Mouse (Mus musculus) forebrain, embryonic 12.5 days (tissue): ENCODE measurements around the gene Eml4. TPM values are rescaled to one million over a fixed set of nuclear protein-coding genes. Genes with fewer than 3 reads are reported as not detected.

ENCODE experiments used
- ATAC-seq: fragments of 200-750 bp; cut with Nextera tagmentation; 2 replicates; pipeline ENCODE4 v1.8.0; 2017; ENCODE audit warnings: moderate TSS enrichment; ENCODE audit not compliant: low FRiP score
- H3K27ac ChIP-seq: fragments of 300-500 bp; sonication (generic); 2 replicates; pipeline ENCODE4 v1.5.1; 2016; ENCODE audit warnings: mild to moderate bottlenecking
- H3K27me3 ChIP-seq: fragments of 300-500 bp; sonication (generic); 2 replicates; pipeline ENCODE4 v1.6.1; 2016; ENCODE audit warnings: mild to moderate bottlenecking
- H3K36me3 ChIP-seq: fragments of 300-500 bp; sonication (generic); replicated peaks from 2 replicates; pipeline ENCODE4 v1.6.1; 2016; ENCODE audit warnings: mild to moderate bottlenecking
- H3K4me1 ChIP-seq: fragments of 300-500 bp; sonication (generic); 2 replicates; pipeline ENCODE4 v1.6.1; 2016
- H3K4me2 ChIP-seq: fragments of 300-500 bp; sonication (generic); 2 replicates; pipeline ENCODE4 v1.6.1; 2016; ENCODE audit warnings: mild to moderate bottlenecking, moderate library complexity
- H3K4me3 ChIP-seq: fragments of 300-500 bp; sonication (generic); replicated peaks from 2 replicates; pipeline ENCODE4 v1.5.1; 2016; ENCODE audit warnings: mild to moderate bottlenecking
- H3K9ac ChIP-seq: fragments of 300-500 bp; sonication (generic); 2 replicates; pipeline ENCODE4 v1.6.1; 2016; ENCODE audit warnings: mild to moderate bottlenecking
- H3K9me3 ChIP-seq: fragments of 300-500 bp; sonication (generic); 2 replicates; pipeline ENCODE4 v1.6.1; 2016
- WGBS: fragments of 180-500 bp; shearing (Covaris S2); methylation state at CpG from one replicate; pipeline ENCODE4 v1.1.7; 2016; 5-methylcytosine and 5-hydroxymethylcytosine counted together
- polyA plus RNA-seq: library from polyadenylated mRNA; unstranded; fragments of >200 nt; fragmentation: Nextera tagmentation; extraction: Ambion mirVana; gene quantifications from 2 replicates; pipeline ENCODE4 v1.2.1, GENCODE M21; 2016

Eml4 gene
- polyA plus RNA-seq, 1 experiment from 2014 or later, result 46.6 TPM

- Histone ChIP-seq H3K4me2 (no peak overlapping the region), H3K27me3 (no peaks in the 10 kb centered on the region), H3K9ac (no peak overlapping the region), H3K4me1 (no peaks in the 10 kb centered on the region), H3K9me3 (no peaks in the 10 kb centered on the region), H3K4me3 (no peak overlapping the region), H3K36me3 (peaks cover 22% of the 10 kb centered on the region), H3K27ac (no peak overlapping the region)
- no peak for ATAC-seq
- WGBS, result 82% methylated on average over 4 of the region's 4 CpGs
Measured at GRCm38 (mm10) chr17:83430607-83431006, 79.9 kb downstream of the Eml4 start.

GRCm38 (mm10) chr17:83443406-83443805 is 92.7 kb downstream of the Eml4 start:
- no peak for ATAC-seq
- no peaks in the 10 kb centered on the region for H3K27me3 ChIP-seq
- 93% methylated on average over 4 of the region's 4 CpGs for WGBS
- H3K9ac ChIP-seq, result no peak overlapping the region
- no peak overlapping the region for H3K27ac ChIP-seq
- H3K4me1 ChIP-seq, result no peaks in the 10 kb centered on the region
- H3K36me3 ChIP-seq, result peaks cover 25% of the 10 kb centered on the region
- H3K9me3 ChIP-seq, result no peaks in the 10 kb centered on the region
- H3K4me2 ChIP-seq, result no peak overlapping the region
- no peak overlapping the region for H3K4me3 ChIP-seq

- ATAC-seq, result no peak
- Histone ChIP-seq H3K27ac (no peak overlapping the region), H3K4me2 (no peak overlapping the region), H3K9me3 (no peaks in the 10 kb centered on the region), H3K27me3 (no peaks in the 10 kb centered on the region), H3K36me3 (peaks cover 38% of the 10 kb centered on the region), H3K4me3 (no peak overlapping the region), H3K4me1 (no peaks in the 10 kb centered on the region), H3K9ac (no peak overlapping the region)
- WGBS, result 85% methylated on average over 2 of the region's 2 CpGs
Measured at GRCm38 (mm10) chr17:83449583-83449982, 98.9 kb downstream of the Eml4 start.

- Histone ChIP-seq H3K27ac (no peak overlapping the region), H3K27me3 (no peaks in the 10 kb centered on the region), H3K4me1 (no peaks in the 10 kb centered on the region), H3K4me3 (no peak overlapping the region), H3K4me2 (no peak overlapping the region), H3K36me3 (peaks cover 54% of the 10 kb centered on the region), H3K9ac (no peak overlapping the region), H3K9me3 (no peaks in the 10 kb centered on the region)
- ATAC-seq, result no peak
- 95% methylated on average over 8 of the region's 8 CpGs for WGBS
Measured at GRCm38 (mm10) chr17:83451367-83451766, 100.6 kb downstream of the Eml4 start.

- Histone ChIP-seq H3K9me3 (no peaks in the 10 kb centered on the region), H3K27ac (no peak overlapping the region), H3K4me2 (no peak overlapping the region), H3K4me1 (no peaks in the 10 kb centered on the region), H3K9ac (no peak overlapping the region), H3K4me3 (no peak overlapping the region), H3K36me3 (peaks cover 56% of the 10 kb centered on the region), H3K27me3 (no peaks in the 10 kb centered on the region)
- 99% methylated on average over 3 of the region's 3 CpGs for WGBS
- no peak for ATAC-seq
Measured at GRCm38 (mm10) chr17:83451796-83452195, 101.1 kb downstream of the Eml4 start.

- Histone ChIP-seq H3K4me3 (no peak overlapping the region), H3K9ac (no peak overlapping the region), H3K27ac (no peak overlapping the region), H3K27me3 (no peaks in the 10 kb centered on the region), H3K4me2 (no peak overlapping the region), H3K36me3 (peaks cover 56% of the 10 kb centered on the region), H3K9me3 (no peaks in the 10 kb centered on the region), H3K4me1 (no peaks in the 10 kb centered on the region)
- no peak for ATAC-seq
- WGBS, result 89% methylated on average over 8 of the region's 8 CpGs
Measured at GRCm38 (mm10) chr17:83452451-83452850, 101.7 kb downstream of the Eml4 start.

- no peak for ATAC-seq
- H3K4me1 ChIP-seq, result no peaks in the 10 kb centered on the region
- H3K27ac ChIP-seq, result no peak overlapping the region
- H3K4me3 ChIP-seq, result no peak overlapping the region
- H3K36me3 ChIP-seq, result peaks cover 63% of the 10 kb centered on the region
- no peak overlapping the region for H3K9ac ChIP-seq
- H3K4me2 ChIP-seq, result no peak overlapping the region
- no peaks in the 10 kb centered on the region for H3K27me3 ChIP-seq
- no peaks in the 10 kb centered on the region for H3K9me3 ChIP-seq
- WGBS, result 86% methylated on average over 5 of the region's 5 CpGs
Measured at GRCm38 (mm10) chr17:83453587-83453986, 102.9 kb downstream of the Eml4 start.

- H3K4me3 ChIP-seq, result no peak overlapping the region
- no peaks in the 10 kb centered on the region for H3K9me3 ChIP-seq
- H3K36me3 ChIP-seq, result peaks cover 68% of the 10 kb centered on the region
- H3K27ac ChIP-seq, result no peak overlapping the region
- no peaks in the 10 kb centered on the region for H3K4me1 ChIP-seq
- 93% methylated on average over 1 of the region's 1 CpGs for WGBS
- H3K9ac ChIP-seq, result no peak overlapping the region
- no peak for ATAC-seq
- no peak overlapping the region for H3K4me2 ChIP-seq
- no peaks in the 10 kb centered on the region for H3K27me3 ChIP-seq
Measured at GRCm38 (mm10) chr17:83457271-83457670, 106.5 kb downstream of the Eml4 start.

- Histone ChIP-seq H3K4me1 (no peaks in the 10 kb centered on the region), H3K4me2 (no peak overlapping the region), H3K9me3 (no peaks in the 10 kb centered on the region), H3K27me3 (no peaks in the 10 kb centered on the region), H3K9ac (no peak overlapping the region), H3K4me3 (no peak overlapping the region), H3K27ac (no peak overlapping the region), H3K36me3 (peaks cover 28% of the 10 kb centered on the region)
- WGBS, result 92% methylated on average over 5 of the region's 5 CpGs
- ATAC-seq, result no peak
Measured at GRCm38 (mm10) chr17:83465969-83466368, 115.2 kb downstream of the Eml4 start.

GRCm38 (mm10) chr17:83466697-83467251 is 116.0 kb downstream of the Eml4 start:
- no peak overlapping the region for H3K27ac ChIP-seq
- peaks cover 23% of the 10 kb centered on the region for H3K36me3 ChIP-seq
- no peak overlapping the region for H3K4me2 ChIP-seq
- H3K9me3 ChIP-seq, result no peaks in the 10 kb centered on the region
- no peaks in the 10 kb centered on the region for H3K4me1 ChIP-seq
- no peak overlapping the region for H3K9ac ChIP-seq
- WGBS, result 90% methylated on average over 6 of the region's 6 CpGs
- H3K27me3 ChIP-seq, result no peaks in the 10 kb centered on the region
- ATAC-seq, result no peak
- H3K4me3 ChIP-seq, result no peak overlapping the region

GRCm38 (mm10) chr17:83469586-83469985 is 118.9 kb downstream of the Eml4 start:
- no peak for ATAC-seq
- H3K36me3 ChIP-seq, result peaks cover 30% of the 10 kb centered on the region
- WGBS, result 91% methylated on average over 2 of the region's 2 CpGs
- H3K4me2 ChIP-seq, result no peak overlapping the region
- H3K27ac ChIP-seq, result no peak overlapping the region
- no peaks in the 10 kb centered on the region for H3K4me1 ChIP-seq
- no peaks in the 10 kb centered on the region for H3K27me3 ChIP-seq
- H3K4me3 ChIP-seq, result no peak overlapping the region
- no peak overlapping the region for H3K9ac ChIP-seq
- H3K9me3 ChIP-seq, result no peaks in the 10 kb centered on the region

GRCm38 (mm10) chr17:83477089-83477488 is 126.4 kb downstream of the Eml4 start:
- peaks cover 79% of the 10 kb centered on the region for H3K36me3 ChIP-seq

GRCm38 (mm10) chr17:83481551-83481950 is 130.8 kb downstream of the Eml4 start:
- Histone ChIP-seq H3K4me2 (no peak overlapping the region), H3K4me3 (no peak overlapping the region), H3K27ac (no peak overlapping the region), H3K36me3 (peaks cover 46% of the 10 kb centered on the region), H3K27me3 (no peaks in the 10 kb centered on the region), H3K9me3 (no peaks in the 10 kb centered on the region), H3K4me1 (no peaks in the 10 kb centered on the region), H3K9ac (no peak overlapping the region)
- WGBS, result 93% methylated on average over 7 of the region's 7 CpGs
- ATAC-seq, result no peak

More at GRCm38 (mm10) chr17:83477089-83477488, 126.4 kb downstream of the Eml4 start:
- Histone ChIP-seq H3K27ac (no peak overlapping the region), H3K4me3 (no peak overlapping the region), H3K9me3 (no peaks in the 10 kb centered on the region), H3K9ac (no peak overlapping the region), H3K4me2 (no peak overlapping the region), H3K27me3 (no peaks in the 10 kb centered on the region), H3K4me1 (no peaks in the 10 kb centered on the region)
- WGBS, result 98% methylated on average over 12 of the region's 12 CpGs
- ATAC-seq, result no peak
